Mouse (Mus musculus) G1E (cell line): ENCODE data around the gene Padi3.

Experiments used
- CTCF ChIP-seq: IDR thresholded peaks from 2 replicates; pipeline ENCODE4 v1.5.1; 2012; ENCODE audit warnings: low read depth, low read length, inconsistent platforms, mixed read lengths
- GATA2 ChIP-seq: IDR thresholded peaks from 2 replicates; pipeline ENCODE4 v1.6.1; 2012; ENCODE audit warnings: low read depth, low read length, inconsistent platforms, borderline replicate concordance

DNA sequence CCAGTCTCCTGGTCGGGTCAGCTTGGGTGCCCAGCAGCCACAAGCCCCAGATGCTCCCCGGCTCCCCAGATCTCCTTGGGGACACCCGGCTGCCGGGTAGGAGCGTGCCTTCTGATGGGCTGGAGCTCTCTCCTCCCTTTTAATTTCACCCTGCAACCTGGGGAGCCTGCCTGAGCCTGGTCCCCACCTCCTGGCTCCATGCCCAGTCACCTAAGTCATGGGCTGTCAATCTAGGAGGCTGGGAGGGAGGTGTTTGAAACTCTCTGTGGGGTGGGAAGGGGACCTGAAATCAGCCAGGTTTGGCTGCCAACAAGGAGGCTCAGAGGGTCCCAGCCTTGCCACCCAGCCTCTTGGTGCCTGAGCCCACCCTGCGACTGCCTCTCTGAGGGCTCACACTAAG, 35.2 kb upstream of the Padi3 start, which contains the start of gene Padi1:
- TF ChIP-seq CTCF (no peak), GATA2 (no peak)
